Mouse (Mus musculus) olfactory bulb, adult 2 months (tissue): ENCODE data around the gene Scyl3. TPM values are rescaled to one million over a fixed set of nuclear protein-coding genes. Genes with fewer than 3 reads are reported as not detected.

ENCODE experiments used
- H3K27ac ChIP-seq: fragments of 200-500 bp; 2 replicates; pipeline ENCODE4 v1.5.1; 2012; ENCODE audit warnings: low read depth, low read length; ENCODE audit not compliant: insufficient read depth
- H3K4me1 ChIP-seq: fragments of 200-500 bp; 2 replicates; pipeline ENCODE4 v1.6.1; 2012; ENCODE audit warnings: low read length; ENCODE audit not compliant: control insufficient read depth, insufficient read depth
- H3K4me3 ChIP-seq: fragments of 200-500 bp; 2 replicates; pipeline ENCODE4 v1.5.1; 2012; ENCODE audit warnings: mild to moderate bottlenecking, low read depth, low read length, moderate library complexity; ENCODE audit not compliant: insufficient read depth
- CTCF ChIP-seq: fragments of 200-500 bp; IDR thresholded peaks from 2 replicates; pipeline ENCODE4 v1.5.1; 2012; ENCODE audit warnings: low read depth, mild to moderate bottlenecking, low read length, moderate library complexity; ENCODE audit not compliant: insufficient read depth
- POLR2A ChIP-seq: fragments of 200-500 bp; IDR thresholded peaks from 2 replicates; pipeline ENCODE4 v1.6.1; 2012; ENCODE audit warnings: mild to moderate bottlenecking, low read depth, low read length, moderate library complexity; ENCODE audit not compliant: insufficient read depth
- WGBS: fragments of 180-500 bp; shearing (Covaris S2); methylation state at CpG from one replicate; pipeline ENCODE4 v1.1.7; 2018; 5-methylcytosine and 5-hydroxymethylcytosine counted together
- polyA plus RNA-seq: library from polyadenylated mRNA; stranded (reverse); fragments of >200 nt; gene quantifications from 2 replicates; pipeline ENCODE4 v1.2.4, GENCODE M21; 2012; ENCODE audit warnings: low replicate concordance; ENCODE audit not compliant: missing spikeins, insufficient read depth, insufficient read length

The Scyl3 gene
- polyA plus RNA-seq, 1 experiment: not detected

DNA sequence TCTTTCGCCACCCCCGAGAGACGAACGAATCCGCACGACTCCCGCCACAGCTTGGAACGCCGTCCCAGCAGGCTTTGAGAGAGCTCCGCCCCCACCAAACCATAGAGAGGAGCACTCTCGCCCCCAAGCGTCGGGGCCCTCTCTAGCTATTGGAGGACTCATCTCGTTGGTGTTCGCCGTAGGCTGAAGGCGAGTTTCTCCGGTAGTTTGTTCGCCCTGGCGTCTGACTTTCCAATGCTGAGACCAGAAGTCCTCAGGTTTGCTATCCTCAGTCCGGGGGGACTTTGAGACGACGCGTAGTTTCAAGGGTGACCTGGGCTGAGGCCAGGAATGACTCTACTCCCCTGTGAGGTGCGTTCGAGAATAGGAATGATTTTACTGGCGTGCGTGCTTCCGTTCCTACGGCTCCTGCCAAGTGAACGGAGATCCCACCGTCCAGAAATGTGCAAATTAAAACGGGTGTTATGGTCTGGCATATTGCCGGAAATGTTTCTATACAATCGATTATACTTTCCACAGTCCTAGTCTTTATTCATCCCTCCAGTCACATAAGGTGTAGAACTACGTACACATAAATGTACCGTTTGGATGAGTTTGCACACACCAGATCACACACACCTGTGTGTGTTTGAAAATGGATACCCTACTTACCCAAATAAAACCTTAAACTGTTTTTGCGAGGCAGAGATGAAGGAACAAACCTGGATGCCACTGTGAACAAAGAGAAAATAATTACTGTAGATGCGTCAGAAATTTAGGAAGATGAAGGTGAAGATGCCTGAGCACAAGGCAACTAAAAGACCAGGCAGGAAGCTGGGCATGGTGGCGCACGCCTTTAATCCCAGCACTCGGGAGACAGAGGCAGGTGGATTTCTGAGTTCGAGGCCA, 66.1 kb downstream of the Scyl3 start, which contains the start of the genes BC055324 and Mettl18:
TSS of gene BC055324 (minus strand) at position 76 of the 888 bp plus-strand sequence.
TSS of gene Mettl18 (plus strand) at position 169 of the 888 bp plus-strand sequence.
- H3K4me1 ChIP-seq: no peaks in the 10 kb centered on the region
- 2% methylated on average over 43 of the region's 43 CpGs for WGBS
- peak within 1 kb of the TSS; percentile 79 for H3K27ac ChIP-seq
- H3K4me3 ChIP-seq: peak within 1 kb of the TSS; percentile 94
- TF ChIP-seq POLR2A (0 out of 2 replicates have a peak, but pooled peaks have one; percentile 37), CTCF (no peak)

- 45% methylated on average over 2 of the region's 2 CpGs for WGBS
- TF ChIP-seq POLR2A (no peak), CTCF (no peak)
- H3K27ac ChIP-seq: no peak overlapping the region
- H3K4me1 ChIP-seq: no peaks in the 10 kb centered on the region
- H3K4me3 ChIP-seq: peak overlapping the region; percentile 34; the same call in 1 of the 2 replicates
These were observed 66.7 kb downstream of the Scyl3 start for GRCm38 (mm10) chr1:163995609-163995913.

- Histone ChIP-seq H3K4me3 (no peak overlapping the region), H3K27ac (no peak overlapping the region), H3K4me1 (no peaks in the 10 kb centered on the region)
- 62% methylated on average over 6 of the region's 6 CpGs for WGBS
- TF ChIP-seq CTCF (no peak), POLR2A (no peak)
These were observed 73.0 kb downstream of the Scyl3 start for GRCm38 (mm10) chr1:164001831-164002452.

GRCm38 (mm10) chr1:164004311-164004710, 75.4 kb downstream of the Scyl3 start:
- Histone ChIP-seq H3K4me3 (no peak overlapping the region), H3K27ac (no peak overlapping the region), H3K4me1 (no peaks in the 10 kb centered on the region)
- 84% methylated on average over 3 of the region's 3 CpGs for WGBS
- TF ChIP-seq POLR2A (no peak), CTCF (no peak)

Other genes with a start within 250 kb of the Scyl3 start
- not detected in 2 replicates for gene Mettl11b, start 203.9 kb upstream of the Scyl3 start, polyA plus RNA-seq
- gene Kifap3, start 149.5 kb upstream of the Scyl3 start, polyA plus RNA-seq: not detected in 2 replicates
- gene BC055324, start 65.7 kb downstream of the Scyl3 start, polyA plus RNA-seq: not detected in 2 replicates
- not detected in 2 replicates for gene Mettl18, start 65.8 kb downstream of the Scyl3 start, polyA plus RNA-seq
- gene Sele, start 119.1 kb downstream of the Scyl3 start, polyA plus RNA-seq: not detected in 2 replicates
- not detected in 2 replicates for gene Sell, start 132.9 kb downstream of the Scyl3 start, polyA plus RNA-seq
- not detected in 2 replicates for gene Selp, start 186.2 kb downstream of the Scyl3 start, polyA plus RNA-seq
- gene F5, start 222.7 kb downstream of the Scyl3 start, polyA plus RNA-seq: not detected in 2 replicates